Mouse (Mus musculus) left cerebral cortex, adult 9 months (tissue): Measurements from ENCODE around the gene Xbp1.
"Not testable (repeated sequence)": the region's sequence is repeated elsewhere in the genome, so short reads cannot be mapped to it uniquely, and the experiment has no call there.

ENCODE experiments used
- DNase-seq, 2 experiments: peaks; one replicate each; pipeline ENCODE4 v3.0.0; 2022; ENCODE audit warnings: low spot score in 2 of 2

Gene Xbp1

DNA sequence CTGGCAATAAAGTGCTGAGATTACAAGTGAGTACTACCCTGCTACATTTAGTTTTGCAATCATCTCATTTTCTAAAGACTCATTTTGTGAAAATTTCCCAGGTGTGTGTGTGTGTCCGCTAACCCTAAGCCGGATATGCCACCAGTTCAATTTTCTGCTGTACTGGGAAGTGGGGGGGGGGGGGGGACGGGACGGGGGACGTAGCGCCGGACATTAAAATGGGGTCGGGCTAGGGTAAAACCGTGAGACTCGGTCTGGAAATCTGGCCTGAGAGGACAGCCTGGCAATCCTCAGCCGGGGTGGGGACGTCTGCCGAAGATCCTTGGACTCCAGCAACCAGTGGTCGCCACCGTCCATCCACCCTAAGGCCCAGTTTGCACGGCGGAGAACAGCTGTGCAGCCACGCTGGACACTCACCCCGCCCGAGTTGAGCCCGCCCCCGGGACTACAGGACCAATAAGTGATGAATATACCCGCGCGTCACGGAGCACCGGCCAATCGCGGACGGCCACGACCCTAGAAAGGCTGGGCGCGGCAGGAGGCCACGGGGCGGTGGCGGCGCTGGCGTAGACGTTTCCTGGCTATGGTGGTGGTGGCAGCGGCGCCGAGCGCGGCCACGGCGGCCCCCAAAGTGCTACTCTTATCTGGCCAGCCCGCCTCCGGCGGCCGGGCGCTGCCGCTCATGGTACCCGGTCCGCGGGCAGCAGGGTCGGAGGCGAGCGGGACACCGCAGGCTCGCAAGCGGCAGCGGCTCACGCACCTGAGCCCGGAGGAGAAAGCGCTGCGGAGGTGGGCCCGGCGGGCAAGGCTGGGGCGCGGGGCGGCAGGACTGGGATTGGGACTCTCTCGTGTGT lies at the start of gene Xbp1:
Gene Xbp1 (plus strand): TSS at position 248 of the 854 bp plus-strand sequence.
- peak; percentile 91 to 98 for DNase-seq

DNA sequence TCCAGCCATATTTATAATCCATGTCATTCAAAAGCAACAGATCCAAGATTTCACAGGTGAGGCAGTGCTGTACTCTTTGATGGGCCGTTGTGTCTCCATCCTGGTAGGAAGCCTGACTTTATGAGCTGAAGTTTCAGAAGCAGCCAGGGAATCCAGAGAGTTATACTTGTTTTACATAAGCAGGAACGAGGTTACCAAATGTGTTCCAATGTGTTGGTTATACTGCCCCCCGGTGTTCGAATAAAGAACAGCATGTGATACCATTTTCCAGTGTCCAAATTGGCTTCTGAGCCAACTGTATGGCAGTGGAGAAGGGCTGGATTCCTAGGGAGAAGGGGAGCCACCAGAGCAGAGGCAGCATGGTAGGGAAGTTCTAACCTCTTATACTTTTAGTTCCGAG lies 46.3 kb upstream of the Xbp1 start:
- peak in 1 of 2 experiments; percentile 82 for DNase-seq

DNA sequence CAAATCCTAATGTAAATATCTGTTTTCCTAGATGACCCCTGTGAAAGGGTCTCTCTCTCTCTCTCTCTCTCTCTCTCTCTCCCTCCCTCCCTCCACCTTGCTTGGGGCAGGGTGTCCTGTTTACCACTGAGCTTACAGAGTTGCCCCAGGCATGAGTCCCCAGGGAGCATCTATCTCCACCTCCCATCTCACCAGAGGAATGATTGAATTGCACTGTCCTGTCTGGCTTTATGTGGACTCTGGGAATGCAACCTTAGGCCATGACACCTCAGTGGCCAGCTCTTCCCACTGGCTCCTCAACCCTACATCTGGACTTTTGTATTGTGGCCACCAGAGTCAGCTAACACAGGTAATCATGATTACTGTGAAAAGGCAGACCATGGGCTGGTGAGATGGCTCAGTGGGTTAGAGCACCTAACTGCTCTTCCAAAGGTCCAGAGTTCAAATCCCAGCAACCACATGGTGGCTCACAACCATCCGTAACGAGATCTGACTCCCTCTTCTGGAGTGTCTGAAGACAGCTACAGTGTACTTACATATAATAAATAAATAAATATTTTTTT lies 44.8 kb upstream of the Xbp1 start:
- DNase-seq, result not testable (repeated sequence)

DNA sequence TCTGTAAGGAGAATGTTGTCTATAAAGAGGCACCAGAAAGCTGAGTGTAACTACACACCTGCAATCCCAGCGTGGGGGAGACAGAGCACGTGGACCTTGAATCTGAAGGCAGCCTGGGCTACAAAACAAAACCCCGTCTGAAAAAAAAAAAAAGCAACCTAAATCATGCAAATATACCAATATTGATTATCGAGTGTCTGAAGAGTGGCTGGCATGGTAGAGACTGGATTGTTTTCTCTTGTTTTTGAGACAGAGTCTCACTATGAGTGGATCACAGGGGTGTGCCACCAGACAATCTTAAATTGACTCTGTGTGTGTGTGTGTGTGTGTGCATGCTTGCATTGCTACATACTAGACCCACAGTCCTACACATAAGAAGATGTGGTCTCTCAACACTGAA lies 43.7 kb upstream of the Xbp1 start:
- DNase-seq, result no peak

GRCm38 (mm10) chr11:5478193-5478592 lies 42.3 kb upstream of the Xbp1 start:
- DNase-seq, result no peak

DNA sequence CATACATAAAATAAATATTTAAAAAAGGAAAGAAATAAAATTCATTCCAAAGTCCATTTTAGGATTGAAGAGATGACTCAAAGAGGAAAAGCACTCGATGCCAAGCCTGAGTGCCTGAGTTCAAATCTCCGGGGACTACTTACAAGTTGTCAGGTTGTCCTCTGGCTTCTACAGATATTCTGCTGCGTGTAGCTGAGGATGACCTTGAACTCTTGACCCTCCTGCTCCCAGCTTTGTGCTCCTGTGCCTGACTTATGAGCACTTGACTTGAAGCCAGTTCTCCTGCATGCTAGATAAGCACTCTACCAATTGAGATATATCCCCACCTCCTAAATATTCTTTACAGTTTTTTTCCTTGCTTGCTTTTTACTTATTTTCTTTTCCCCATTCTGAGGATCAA lies 41.6 kb upstream of the Xbp1 start:
- DNase-seq, result no peak

DNA sequence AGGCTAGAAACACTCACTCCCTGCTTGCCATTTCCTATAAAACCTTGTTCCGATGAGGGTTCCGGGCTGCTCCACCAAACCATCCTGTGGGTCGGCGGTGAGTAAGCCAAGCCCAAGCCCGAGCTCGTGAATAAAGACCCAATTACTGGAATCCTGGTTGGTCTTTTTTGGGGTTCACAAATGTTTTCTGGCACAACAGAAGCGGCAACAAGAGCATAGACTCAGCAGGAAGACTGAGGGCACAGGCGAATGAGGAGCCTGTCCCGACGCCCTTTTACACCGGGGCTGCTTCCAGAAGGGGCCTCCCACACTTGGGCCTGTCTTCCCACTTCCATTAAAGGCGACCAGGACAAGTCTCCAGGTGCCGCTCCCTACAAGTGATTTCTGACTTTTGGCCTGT lies 37.9 kb upstream of the Xbp1 start:
- DNase-seq, result no peak

- peak; percentile 55 to 92 for DNase-seq
Observed at GRCm38 (mm10) chr11:5485193-5486011, 35.1 kb upstream of the Xbp1 start.

DNA sequence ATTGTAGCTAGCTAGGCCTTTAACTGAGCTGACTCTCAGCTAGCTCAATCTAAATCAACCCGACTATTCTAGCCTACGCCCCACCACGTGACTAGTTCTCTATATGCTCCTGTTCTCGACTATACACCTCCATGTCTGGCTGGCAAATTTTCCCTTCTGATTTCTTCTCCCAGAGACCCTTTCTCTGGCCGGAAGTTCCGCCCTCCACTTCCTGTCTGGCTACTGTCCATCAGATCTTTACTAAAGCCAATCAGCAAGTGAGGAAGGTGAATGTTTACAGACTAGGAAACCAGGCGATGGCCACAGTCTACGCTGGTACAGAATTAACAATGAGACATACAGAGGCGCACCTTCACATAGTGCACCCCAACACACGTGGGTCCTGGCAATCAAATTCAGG lies 31.0 kb upstream of the Xbp1 start:
- not testable (repeated sequence) for DNase-seq

GRCm38 (mm10) chr11:5490989-5491656 lies 29.3 kb upstream of the Xbp1 start:
- no peak for DNase-seq

DNA sequence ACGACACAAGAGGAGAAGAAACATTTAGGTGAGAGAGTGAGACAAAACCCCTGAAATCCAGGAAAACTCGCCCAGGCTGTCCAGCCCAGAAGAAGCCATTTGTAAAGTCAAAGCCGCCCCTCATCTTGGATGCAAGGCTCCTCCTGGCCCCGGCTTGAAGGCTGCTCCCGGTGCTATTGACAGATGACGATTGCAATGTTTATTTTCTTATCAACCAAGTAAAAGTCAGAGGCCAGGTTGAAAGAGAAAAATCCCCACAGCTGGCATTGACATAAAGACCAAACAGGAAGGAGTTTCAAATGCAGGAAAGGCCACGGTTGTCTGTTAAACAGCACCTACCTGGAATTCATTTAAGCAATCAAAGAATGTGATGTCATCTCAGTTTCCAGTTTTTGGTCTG lies 28.5 kb upstream of the Xbp1 start:
- DNase-seq, result no peak

GRCm38 (mm10) chr11:5493869-5494268 lies 26.6 kb upstream of the Xbp1 start:
- no peak for DNase-seq

DNA sequence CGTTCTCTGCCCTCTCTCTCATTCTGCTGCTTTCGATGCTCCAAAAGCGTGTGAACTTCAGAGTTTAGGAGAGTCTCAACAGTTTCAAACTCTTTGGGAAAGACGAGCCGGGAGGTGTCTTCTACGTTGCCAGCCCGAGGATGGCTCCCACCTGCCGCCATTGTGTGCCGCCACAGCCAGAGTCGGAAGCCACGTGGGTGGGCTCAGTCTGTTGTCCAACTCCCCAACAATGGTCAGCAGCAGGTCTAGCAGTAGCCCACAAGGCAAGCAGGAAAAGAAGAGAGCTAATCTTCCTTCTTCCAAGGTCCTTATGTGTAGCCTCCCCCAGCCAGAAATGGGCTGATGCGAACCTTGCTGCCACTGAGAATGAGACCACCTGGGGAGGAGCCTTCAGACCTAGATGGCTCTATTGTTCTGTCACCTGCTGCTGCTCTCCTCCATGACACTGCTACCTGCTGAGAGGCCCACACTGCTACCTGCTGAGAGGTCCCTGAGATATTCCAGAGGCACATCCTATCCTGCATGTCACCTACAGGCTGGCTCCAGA lies 25.1 kb upstream of the Xbp1 start:
- DNase-seq, result no peak

- DNase-seq, result no peak
Observed at GRCm38 (mm10) chr11:5495906-5496305, 24.6 kb upstream of the Xbp1 start.

DNA sequence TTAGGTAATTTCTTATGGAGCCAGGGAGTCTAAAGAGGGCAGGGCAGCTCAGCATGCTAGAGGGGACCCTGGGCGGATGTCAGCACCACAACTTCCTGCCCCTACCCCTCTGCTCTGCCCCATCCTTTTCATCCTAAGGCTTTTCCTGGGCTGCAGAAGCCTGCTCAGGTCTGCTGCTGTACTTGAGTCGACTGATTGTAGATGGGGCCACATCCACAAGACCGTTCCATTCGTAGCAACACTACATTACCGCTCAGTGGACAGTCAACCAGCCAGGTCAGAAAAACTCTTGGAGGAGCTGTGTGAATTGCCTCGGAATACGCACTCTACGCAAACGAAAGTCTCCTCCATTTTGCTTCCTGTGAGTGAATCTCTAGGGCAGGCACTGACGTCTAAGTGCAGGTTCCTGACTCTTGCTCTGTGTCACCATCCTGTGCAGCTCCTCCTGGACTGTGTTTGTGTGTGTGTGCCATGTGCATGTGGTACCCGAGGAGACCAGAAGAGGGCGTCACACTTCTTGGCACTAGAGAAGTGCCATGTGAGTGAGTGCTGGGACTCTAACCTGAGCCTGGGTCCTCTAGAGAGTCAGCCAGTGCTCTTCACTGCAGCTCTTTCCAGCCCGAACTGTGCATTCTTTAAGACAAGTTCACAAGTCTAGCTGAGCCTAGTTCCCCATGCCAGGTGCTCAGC lies 23.8 kb upstream of the Xbp1 start:
- DNase-seq, result no peak

DNA sequence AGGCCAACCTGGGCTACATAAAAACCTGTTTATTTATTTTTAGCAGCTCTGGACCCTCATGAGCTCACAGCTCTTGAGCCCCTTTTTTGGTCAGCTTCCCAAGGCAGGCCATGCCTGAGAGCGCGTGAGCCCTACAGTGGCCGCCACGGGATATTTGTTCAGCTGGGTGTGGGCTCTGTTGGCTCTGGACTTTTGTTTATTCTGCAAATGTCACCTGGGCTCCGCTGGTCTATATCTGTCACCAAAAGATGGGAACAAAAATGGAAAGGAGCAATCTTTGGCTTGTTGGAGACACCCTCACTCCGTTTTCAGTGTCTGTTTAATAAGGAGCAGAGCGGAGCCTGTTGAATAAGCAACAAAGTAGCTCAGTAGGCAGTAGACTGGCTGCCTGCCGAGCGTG lies 22.0 kb upstream of the Xbp1 start:
- DNase-seq, result no peak

GRCm38 (mm10) chr11:5498931-5499661 lies 21.4 kb upstream of the Xbp1 start:
- DNase-seq, result no peak

DNA sequence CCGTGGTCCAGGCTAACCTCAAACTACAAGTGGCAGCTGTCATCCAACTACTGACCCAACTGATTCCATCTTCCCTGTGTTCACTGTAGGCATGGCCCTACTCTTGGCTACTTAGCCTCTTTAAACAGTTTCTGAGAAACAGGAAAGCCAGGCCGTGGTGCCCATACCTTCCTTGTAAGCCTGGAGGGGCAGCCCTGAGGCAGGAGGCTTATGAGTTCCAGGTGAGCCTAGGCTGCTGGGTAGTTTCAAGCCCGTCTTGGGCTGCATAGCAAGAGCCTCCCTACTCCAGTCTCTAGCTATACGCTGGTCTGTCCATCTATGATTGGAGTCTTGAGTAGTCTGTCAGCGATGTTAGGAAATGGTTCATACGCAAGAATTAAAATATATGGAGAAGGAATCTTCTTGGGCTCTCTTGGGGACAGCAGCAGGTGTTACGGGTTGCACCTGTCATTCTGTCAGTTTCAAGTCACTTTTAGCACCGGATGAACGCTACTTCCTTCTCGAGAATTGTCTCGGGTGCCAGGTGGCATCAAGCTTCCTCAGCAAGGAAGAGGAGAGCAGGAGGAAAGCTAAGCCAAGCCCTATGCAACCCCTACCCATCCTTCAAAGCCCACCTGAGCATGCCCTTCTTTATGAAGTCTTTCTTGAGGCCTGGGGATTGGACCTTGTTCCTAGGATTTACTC lies 20.4 kb upstream of the Xbp1 start:
- no peak for DNase-seq

GRCm38 (mm10) chr11:5500903-5501741 lies 19.3 kb upstream of the Xbp1 start:
- DNase-seq, result no peak
